Mouse (Mus musculus) liver, embryonic 13.5 days (tissue): ENCODE measurements at regions not wholly inside any gene's neighbourhood (a gene's known extent, or its start where the extent isn't known, plus 50 kb on each side); places are given as distances from the start of the nearest gene placed in this dataset.

Source experiments
- ATAC-seq: fragments of 200-750 bp; cut with Nextera tagmentation; 2 replicates; pipeline ENCODE4 v1.8.0; 2017; ENCODE audit warnings: low read depth, mild to moderate bottlenecking, moderate number of reproducible peaks, moderate library complexity
- DNase-seq: peaks from one replicate; pipeline ENCODE4 v3.0.0; 2022
- H3K27ac ChIP-seq: fragments of 300-500 bp; sonication (generic); 2 replicates; pipeline ENCODE4 v1.5.1; 2015; ENCODE audit warnings: moderate library complexity, mild to moderate bottlenecking, inconsistent platforms
- H3K27me3 ChIP-seq: fragments of 300-500 bp; sonication (generic); 2 replicates; pipeline ENCODE4 v1.6.1; 2015; ENCODE audit warnings: mild to moderate bottlenecking, inconsistent platforms
- H3K36me3 ChIP-seq: fragments of 300-500 bp; sonication (generic); 2 replicates; pipeline ENCODE4 v1.6.1; 2015; ENCODE audit warnings: mild to moderate bottlenecking, inconsistent platforms
- H3K4me1 ChIP-seq: fragments of 300-500 bp; sonication (generic); replicated peaks from 2 replicates; pipeline ENCODE4 v1.6.1; 2015; ENCODE audit warnings: inconsistent platforms
- H3K4me2 ChIP-seq: fragments of 300-500 bp; sonication (generic); 2 replicates; pipeline ENCODE4 v1.6.1; 2015; ENCODE audit warnings: inconsistent platforms, mild to moderate bottlenecking, moderate library complexity
- H3K4me3 ChIP-seq: fragments of 300-500 bp; sonication (generic); replicated peaks from 2 replicates; pipeline ENCODE4 v1.5.1; 2015; ENCODE audit warnings: mild to moderate bottlenecking, inconsistent platforms
- H3K9ac ChIP-seq: fragments of 300-500 bp; sonication (generic); 2 replicates; pipeline ENCODE4 v1.6.1; 2015; ENCODE audit warnings: mild to moderate bottlenecking, inconsistent platforms
- H3K9me3 ChIP-seq: fragments of 300-500 bp; sonication (generic); replicated peaks from 2 replicates; pipeline ENCODE4 v1.6.1; 2016; ENCODE audit warnings: inconsistent platforms
- WGBS: fragments of 180-500 bp; shearing (Covaris S2); methylation state at CpG from one replicate; pipeline ENCODE4 v1.1.7; 2015; ENCODE audit not compliant: insufficient replicate concordance; 5-methylcytosine and 5-hydroxymethylcytosine counted together

DNA sequence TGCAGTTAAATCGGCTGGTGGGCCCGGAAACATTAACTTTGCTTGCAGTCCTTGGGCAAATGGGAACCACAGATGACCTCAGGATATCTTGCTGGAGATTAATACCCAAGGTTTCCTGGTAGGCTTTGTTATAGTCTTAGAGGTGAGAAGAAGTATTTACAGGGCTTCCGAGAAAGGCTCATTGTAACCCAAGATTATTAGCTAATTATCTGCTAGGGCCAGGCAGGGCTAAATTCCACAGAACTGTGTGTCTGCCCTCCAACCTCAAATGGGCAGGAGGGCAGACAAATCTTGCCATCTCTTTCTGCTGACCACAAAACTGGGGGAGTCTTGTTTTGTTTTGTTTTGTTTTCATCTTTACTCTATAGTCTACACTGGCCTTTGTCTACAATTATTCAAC, 209.0 kb downstream of the Sptssa start:
- ATAC-seq, result no peak
- no peaks in the 10 kb centered on the region for H3K9me3 ChIP-seq
- WGBS, result 58% methylated on average over 3 of the region's 3 CpGs
- H3K9ac ChIP-seq, result no peak overlapping the region
- no peaks in the 10 kb centered on the region for H3K4me1 ChIP-seq
- no peak overlapping the region for H3K4me2 ChIP-seq
- DNase-seq, result no peak
- no peak overlapping the region for H3K4me3 ChIP-seq
- no peaks in the 10 kb centered on the region for H3K36me3 ChIP-seq
- H3K27ac ChIP-seq, result no peak overlapping the region
- H3K27me3 ChIP-seq, result no peaks in the 10 kb centered on the region

GRCm38 (mm10) chr12:54446356-54446755, 210.0 kb downstream of the Sptssa start:
- 59% methylated on average over 7 of the region's 7 CpGs for WGBS
- Histone ChIP-seq H3K27me3 (no peaks in the 10 kb centered on the region), H3K9ac (no peak overlapping the region), H3K36me3 (no peaks in the 10 kb centered on the region), H3K4me2 (no peak overlapping the region), H3K4me1 (no peaks in the 10 kb centered on the region), H3K9me3 (no peaks in the 10 kb centered on the region), H3K4me3 (no peak overlapping the region), H3K27ac (no peak overlapping the region)
- ATAC-seq (no peak), DNase-seq (no peak)

DNA sequence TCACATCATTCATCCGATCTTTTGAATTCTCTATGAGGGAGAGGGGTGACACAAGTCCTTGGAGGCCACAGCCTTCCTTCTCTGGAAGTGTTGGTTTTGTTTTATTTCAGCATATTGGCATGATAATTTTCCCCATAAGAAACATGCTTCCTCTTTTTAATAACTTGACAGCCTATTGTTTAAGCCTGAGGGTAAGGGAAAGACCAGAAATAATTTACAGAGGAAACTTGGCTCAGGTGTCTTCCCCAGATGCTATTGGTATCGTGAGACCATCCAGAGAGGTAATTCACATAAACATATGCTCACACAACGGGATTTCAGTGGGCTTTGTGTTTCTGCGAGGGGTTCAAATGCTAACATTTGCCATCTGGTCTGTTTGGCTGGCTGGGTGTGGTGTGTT, 212.0 kb downstream of the Sptssa start:
- no peaks in the 10 kb centered on the region for H3K4me1 ChIP-seq
- no peak overlapping the region for H3K4me2 ChIP-seq
- H3K9ac ChIP-seq, result no peak overlapping the region
- no peak overlapping the region for H3K27ac ChIP-seq
- no peaks in the 10 kb centered on the region for H3K9me3 ChIP-seq
- H3K4me3 ChIP-seq, result no peak overlapping the region
- 47% methylated on average over 4 of the region's 4 CpGs for WGBS
- no peak for DNase-seq
- ATAC-seq, result no peak
- H3K36me3 ChIP-seq, result no peaks in the 10 kb centered on the region
- H3K27me3 ChIP-seq, result no peaks in the 10 kb centered on the region

DNA sequence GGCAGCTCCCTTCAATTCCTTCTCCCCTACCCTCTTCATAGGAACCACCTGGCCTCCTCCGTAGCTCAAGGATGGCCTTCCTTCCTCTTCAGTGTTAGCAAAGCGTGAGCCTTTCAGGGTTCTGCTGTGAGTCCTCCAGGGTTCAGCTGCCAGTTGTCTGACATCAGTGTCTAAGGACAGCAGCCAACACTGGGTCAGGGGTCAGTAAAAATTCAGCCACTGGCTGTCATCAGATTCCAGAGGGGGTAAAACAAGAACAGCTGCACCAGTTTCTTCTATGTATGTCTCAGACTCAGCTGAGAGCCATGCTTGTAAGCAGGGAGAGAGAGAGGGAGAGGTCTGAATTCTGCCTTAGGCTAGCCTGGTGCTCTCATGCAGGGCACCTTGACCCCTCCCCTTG, 213.1 kb downstream of the Sptssa start:
- H3K4me2 ChIP-seq, result no peak overlapping the region
- H3K27me3 ChIP-seq, result no peaks in the 10 kb centered on the region
- ATAC-seq, result no peak
- no peak overlapping the region for H3K4me3 ChIP-seq
- no peaks in the 10 kb centered on the region for H3K4me1 ChIP-seq
- DNase-seq, result no peak
- H3K36me3 ChIP-seq, result no peaks in the 10 kb centered on the region
- no peak overlapping the region for H3K27ac ChIP-seq
- H3K9me3 ChIP-seq, result no peaks in the 10 kb centered on the region
- H3K9ac ChIP-seq, result no peak overlapping the region
- WGBS, result 39% methylated on average over 2 of the region's 2 CpGs

GRCm38 (mm10) chr12:54442408-54442807, 214.0 kb downstream of the Sptssa start:
- Histone ChIP-seq H3K4me2 (no peak overlapping the region), H3K27ac (no peak overlapping the region), H3K36me3 (no peaks in the 10 kb centered on the region), H3K27me3 (no peaks in the 10 kb centered on the region), H3K9me3 (no peaks in the 10 kb centered on the region), H3K4me3 (no peak overlapping the region), H3K4me1 (no peaks in the 10 kb centered on the region), H3K9ac (no peak overlapping the region)
- 70% methylated on average over 11 of the region's 11 CpGs for WGBS
- ATAC-seq (no peak), DNase-seq (no peak)

GRCm38 (mm10) chr12:54440851-54441593, 215.4 kb downstream of the Sptssa start:
- H3K4me2 ChIP-seq, result no peak overlapping the region
- H3K9me3 ChIP-seq, result no peaks in the 10 kb centered on the region
- no peaks in the 10 kb centered on the region for H3K27me3 ChIP-seq
- H3K27ac ChIP-seq, result no peak overlapping the region
- 63% methylated on average over 6 of the region's 6 CpGs for WGBS
- ATAC-seq, result no peak
- no peak overlapping the region for H3K4me3 ChIP-seq
- DNase-seq, result no peak
- no peaks in the 10 kb centered on the region for H3K36me3 ChIP-seq
- H3K9ac ChIP-seq, result no peak overlapping the region
- no peaks in the 10 kb centered on the region for H3K4me1 ChIP-seq

DNA sequence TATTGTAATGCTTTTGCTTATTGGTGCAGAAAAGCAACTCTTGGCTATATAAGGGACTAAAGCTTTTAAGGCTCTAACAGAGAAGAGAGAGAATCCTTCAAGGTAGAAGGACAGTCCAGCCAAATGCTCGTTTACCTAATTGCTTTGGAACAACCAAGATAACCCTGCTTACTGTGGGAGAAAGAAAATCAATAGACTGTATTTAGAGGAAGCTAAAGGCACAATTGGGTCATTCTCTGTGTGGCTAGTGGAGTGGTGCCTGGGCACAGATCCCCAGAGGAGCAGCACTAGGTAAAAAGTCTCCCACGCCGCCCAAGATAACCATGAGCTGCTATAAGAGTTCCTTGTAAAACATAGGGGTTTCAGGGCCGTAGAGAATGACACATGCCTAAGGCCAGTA, 217.6 kb downstream of the Sptssa start:
- DNase-seq, result no peak

DNA sequence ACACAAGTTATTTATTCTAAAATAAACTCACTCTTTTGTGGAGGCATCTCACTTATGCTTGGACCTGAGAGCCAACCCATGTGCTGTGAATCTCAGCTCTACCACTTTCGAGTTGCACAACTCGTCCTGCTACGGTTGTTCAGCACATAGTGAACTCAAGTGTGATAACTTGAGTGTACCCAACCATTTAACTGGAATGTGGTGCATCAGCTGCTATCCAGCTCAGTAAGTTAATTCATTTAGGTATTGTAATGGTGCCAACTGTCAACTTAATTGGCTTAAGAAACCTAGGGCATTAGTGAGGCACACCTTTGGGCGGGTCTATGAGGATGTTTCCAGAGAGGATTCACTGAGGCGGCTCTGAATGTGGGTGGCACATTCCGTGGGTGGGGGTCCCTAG, 221.6 kb upstream of the Egln3 start:
- no peaks in the 10 kb centered on the region for H3K9me3 ChIP-seq
- DNase-seq, result no peak
- no peak overlapping the region for H3K4me2 ChIP-seq
- no peaks in the 10 kb centered on the region for H3K4me1 ChIP-seq
- no peaks in the 10 kb centered on the region for H3K36me3 ChIP-seq
- no peak overlapping the region for H3K9ac ChIP-seq
- ATAC-seq, result no peak
- WGBS, result 60% methylated on average over 6 of the region's 6 CpGs
- H3K27ac ChIP-seq, result no peak overlapping the region
- H3K4me3 ChIP-seq, result no peak overlapping the region
- no peaks in the 10 kb centered on the region for H3K27me3 ChIP-seq

More for the DNA sequence above, 217.6 kb downstream of the Sptssa start:
- Histone ChIP-seq H3K9ac (no peak overlapping the region), H3K36me3 (no peaks in the 10 kb centered on the region), H3K27me3 (no peaks in the 10 kb centered on the region), H3K4me1 (no peaks in the 10 kb centered on the region), H3K27ac (no peak overlapping the region), H3K4me2 (no peak overlapping the region), H3K9me3 (no peaks in the 10 kb centered on the region), H3K4me3 (no peak overlapping the region)
- no peak for ATAC-seq
- 63% methylated on average over 4 of the region's 4 CpGs for WGBS

- H3K27me3 ChIP-seq, result no peaks in the 10 kb centered on the region
- H3K36me3 ChIP-seq, result no peaks in the 10 kb centered on the region
- H3K4me3 ChIP-seq, result no peak overlapping the region
- no peak for DNase-seq
- H3K9me3 ChIP-seq, result no peaks in the 10 kb centered on the region
- no peak overlapping the region for H3K4me2 ChIP-seq
- no peak for ATAC-seq
- H3K9ac ChIP-seq, result no peak overlapping the region
- no peak overlapping the region for H3K27ac ChIP-seq
- 56% methylated on average over 1 of the region's 1 CpGs for WGBS
- no peaks in the 10 kb centered on the region for H3K4me1 ChIP-seq
These were observed 211.2 kb upstream of the Egln3 start for GRCm38 (mm10) chr12:54414829-54415228.

DNA sequence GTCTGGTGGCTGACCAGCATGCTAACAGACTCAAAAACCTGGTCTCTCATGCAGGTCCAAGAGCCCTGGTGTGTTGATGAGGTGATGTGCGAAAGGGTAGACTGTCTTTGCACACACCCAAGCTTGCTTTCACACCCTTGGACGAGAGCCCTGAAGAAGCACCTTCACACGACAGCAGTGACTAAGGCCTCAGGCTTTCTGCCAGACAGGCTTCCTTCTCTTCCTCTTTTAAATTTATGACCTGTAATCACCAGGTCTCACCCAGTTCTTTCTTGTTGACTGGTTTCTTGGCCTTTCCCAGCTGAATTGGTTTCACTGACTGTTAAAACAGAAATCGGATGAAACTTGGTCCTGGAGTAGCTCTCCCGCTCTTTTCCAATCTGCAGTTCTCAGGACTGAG, 210.5 kb upstream of the Egln3 start:
- DNase-seq (no peak), ATAC-seq (no peak)
- Histone ChIP-seq H3K36me3 (no peaks in the 10 kb centered on the region), H3K27me3 (no peaks in the 10 kb centered on the region), H3K4me1 (no peaks in the 10 kb centered on the region), H3K9me3 (no peaks in the 10 kb centered on the region), H3K4me2 (no peak overlapping the region), H3K4me3 (no peak overlapping the region), H3K9ac (no peak overlapping the region), H3K27ac (no peak overlapping the region)
- 46% methylated on average over 5 of the region's 5 CpGs for WGBS

GRCm38 (mm10) chr12:54410038-54410605, 206.5 kb upstream of the Egln3 start:
- Histone ChIP-seq H3K27me3 (no peaks in the 10 kb centered on the region), H3K4me3 (no peak overlapping the region), H3K27ac (no peak overlapping the region), H3K4me2 (no peak overlapping the region), H3K9ac (no peak overlapping the region), H3K36me3 (no peaks in the 10 kb centered on the region), H3K4me1 (no peaks in the 10 kb centered on the region), H3K9me3 (no peaks in the 10 kb centered on the region)
- DNase-seq (no peak), ATAC-seq (no peak)
- 71% methylated on average over 7 of the region's 7 CpGs for WGBS

GRCm38 (mm10) chr12:54408906-54409305, 205.2 kb upstream of the Egln3 start:
- no peak for DNase-seq
- Histone ChIP-seq H3K4me1 (no peaks in the 10 kb centered on the region), H3K9ac (no peak overlapping the region), H3K4me2 (no peak overlapping the region), H3K9me3 (no peaks in the 10 kb centered on the region), H3K27ac (no peak overlapping the region), H3K27me3 (no peaks in the 10 kb centered on the region), H3K36me3 (no peaks in the 10 kb centered on the region), H3K4me3 (no peak overlapping the region)
- no peak for ATAC-seq
- 63% methylated on average over 6 of the region's 6 CpGs for WGBS
